Mouse (Mus musculus) right cerebral cortex, postnatal 4 days (tissue): Measurements from ENCODE around the gene Olfr818.
"Not testable (repeated sequence)": the region's sequence is repeated elsewhere in the genome, so short reads cannot be mapped to it uniquely, and the experiment has no call there.

Experiments used
- DNase-seq: peaks from one replicate; pipeline ENCODE4 v3.0.0-alpha.2; 2022

Olfr818 gene

GRCm38 (mm10) chr10:129949000-129949399 lies at the start of gene Olfr818:
Gene Olfr818 (minus strand): TSS chr10:129949100.
- DNase-seq, result no peak

GRCm38 (mm10) chr10:129984962-129985361 lies 36.1 kb upstream of the Olfr818 start, which contains the start of gene Gm10310:
Gene Gm10310 (minus strand): TSS chr10:129985062.
- not testable (repeated sequence) for DNase-seq

GRCm38 (mm10) chr10:129981867-129982266 lies 33.0 kb upstream of the Olfr818 start:
- DNase-seq, result not testable (repeated sequence)

- DNase-seq, result not testable (repeated sequence)
These were observed 27.1 kb upstream of the Olfr818 start, which contains the start of gene Olfr247 for GRCm38 (mm10) chr10:129976040-129976439. Gene Olfr247 (minus strand): TSS chr10:129976140.

GRCm38 (mm10) chr10:129972994-129973393 lies 24.1 kb upstream of the Olfr818 start:
- not testable (repeated sequence) for DNase-seq

GRCm38 (mm10) chr10:129967166-129967565 lies 18.3 kb upstream of the Olfr818 start, which contains the start of gene Olfr819:
Gene Olfr819 (minus strand): TSS chr10:129967266.
- DNase-seq, result not testable (repeated sequence)

GRCm38 (mm10) chr10:129966232-129966631 lies 17.3 kb upstream of the Olfr818 start:
- not testable (repeated sequence) for DNase-seq

GRCm38 (mm10) chr10:129915497-129915896 lies 33.4 kb downstream of the Olfr818 start, which contains the start of gene Olfr816:
Gene Olfr816 (minus strand): TSS chr10:129915597.
- DNase-seq, result no peak

- not testable (repeated sequence) for DNase-seq
These were observed 43.1 kb downstream of the Olfr818 start, which contains the start of gene Olfr815 for GRCm38 (mm10) chr10:129905767-129906166. Gene Olfr815 (minus strand): TSS chr10:129905867.
